Mouse (Mus musculus) spleen, postnatal 36 days (tissue): ENCODE results near the gene Gnb5.
A peak's percentile ranks its signal among the peaks of the same experiment; 100 is the strongest.

Experiments used
- DNase-seq, 2 experiments: peaks; one replicate each; pipeline ENCODE4 v3.0.0; 2022; ENCODE audit warnings: low spot score in 2 of 2, mixed read lengths in 1 of 2

The Gnb5 gene

DNA sequence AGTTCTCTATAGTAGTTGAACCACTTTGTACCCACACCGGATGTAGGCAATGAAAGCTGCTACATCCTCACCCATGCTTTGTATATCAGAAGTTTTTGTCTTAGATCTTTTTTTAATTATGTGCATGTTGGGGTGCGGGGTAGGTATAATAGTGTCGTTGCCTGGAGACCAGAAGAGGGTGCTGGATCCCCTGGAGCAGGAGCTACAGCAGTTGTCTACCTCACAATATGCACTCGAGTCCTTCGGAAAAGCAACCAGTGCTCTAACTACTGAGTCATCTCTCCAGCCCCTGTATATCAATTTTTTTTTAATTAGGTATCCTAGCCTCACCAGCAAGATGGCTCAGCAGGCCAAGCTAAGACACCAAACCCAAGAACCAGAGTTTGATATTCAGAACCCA lies 927 bp downstream of the Gnb5 start:
- DNase-seq, result no peak

GRCm38 (mm10) chr9:75308621-75309020 lies 2.5 kb downstream of the Gnb5 start:
- DNase-seq, result no peak

- peak; percentile 24 to 38 for DNase-seq
These were observed 5.9 kb downstream of the Gnb5 start for GRCm38 (mm10) chr9:75312008-75312407.

- no peak for DNase-seq
These were observed 7.2 kb downstream of the Gnb5 start for GRCm38 (mm10) chr9:75313138-75313831.

DNA sequence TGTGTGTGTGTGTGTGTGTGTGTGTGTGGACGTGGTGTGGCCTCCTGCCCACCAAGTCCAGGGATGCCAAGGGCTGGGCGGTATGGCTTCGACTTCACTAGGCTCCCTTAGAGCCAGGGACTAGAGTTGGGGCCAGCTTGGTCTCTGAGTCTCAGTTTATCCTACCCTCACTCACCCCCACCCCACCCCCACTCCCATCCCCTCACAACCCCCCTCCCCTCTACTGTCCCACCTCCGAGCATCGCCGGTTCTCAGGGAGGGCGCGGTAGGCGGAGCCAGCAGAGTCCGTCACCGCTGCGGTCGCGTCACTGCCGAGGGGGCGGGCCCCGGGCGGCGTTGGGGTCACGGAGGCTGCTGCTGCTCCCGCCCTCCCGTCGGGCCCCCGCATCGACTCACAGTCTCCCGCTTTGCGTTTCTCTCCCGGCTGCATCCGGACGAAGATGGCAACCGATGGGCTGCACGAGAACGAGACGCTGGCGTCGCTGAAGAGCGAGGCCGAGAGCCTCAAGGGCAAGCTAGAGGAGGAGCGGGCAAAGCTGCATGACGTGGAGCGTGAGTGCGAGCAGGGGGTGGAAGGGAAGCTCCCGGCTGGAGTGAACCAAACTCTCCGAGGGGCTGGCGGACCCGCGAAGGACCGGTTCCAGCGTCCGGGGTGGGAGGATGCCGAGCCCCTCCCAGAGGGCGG lies 7.9 kb downstream of the Gnb5 start:
- DNase-seq, result peak; percentile 56 to 58

- no peak for DNase-seq
These were observed 8.5 kb downstream of the Gnb5 start for GRCm38 (mm10) chr9:75314517-75315105.

- no peak for DNase-seq
These were observed 9.2 kb downstream of the Gnb5 start for GRCm38 (mm10) chr9:75315238-75315637.

DNA sequence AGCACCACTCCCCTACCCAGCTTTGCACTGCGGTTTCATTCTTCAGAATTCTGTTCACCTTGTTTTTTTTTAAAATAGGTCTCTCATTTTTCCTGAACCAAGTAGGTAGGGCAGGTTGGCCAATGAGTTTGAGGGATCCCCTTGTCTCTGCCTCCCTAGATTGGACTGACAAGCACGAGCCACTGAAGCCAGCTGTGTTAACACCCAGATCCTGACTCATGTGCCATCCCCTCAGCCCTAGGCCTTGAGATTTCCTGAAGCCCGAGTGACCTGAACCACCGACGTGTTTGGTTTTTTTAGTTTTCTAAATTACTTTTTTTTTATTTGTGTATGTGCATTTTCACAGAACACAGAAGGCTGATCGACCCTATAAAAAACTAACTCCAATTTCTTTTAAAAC lies 10.7 kb downstream of the Gnb5 start:
- DNase-seq, result no peak

- no peak for DNase-seq
These were observed 12.1 kb downstream of the Gnb5 start for GRCm38 (mm10) chr9:75318196-75318595.

DNA sequence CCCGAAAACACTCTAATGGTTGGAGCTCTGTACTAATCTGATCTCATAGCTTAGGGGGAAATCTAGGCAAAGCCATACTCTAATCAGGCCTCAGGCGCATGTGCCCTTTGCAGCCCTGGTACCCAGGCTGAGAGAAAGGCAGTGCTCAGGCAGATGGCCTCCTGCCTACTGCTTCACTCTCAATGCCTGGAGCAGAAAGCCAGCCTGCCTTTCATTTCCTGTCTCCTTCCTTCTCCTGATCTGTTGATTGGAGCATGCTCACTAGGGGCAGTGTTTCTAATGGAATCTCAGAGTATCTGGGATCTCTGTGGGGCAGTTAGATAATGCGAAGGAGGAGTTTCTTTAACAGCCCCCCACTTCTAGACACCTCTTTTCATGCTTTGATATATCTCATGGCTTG lies 13.3 kb downstream of the Gnb5 start:
- DNase-seq, result no peak

- DNase-seq, result no peak
These were observed 16.2 kb downstream of the Gnb5 start for GRCm38 (mm10) chr9:75322099-75322885.

GRCm38 (mm10) chr9:75328047-75328446 lies 22.0 kb downstream of the Gnb5 start:
- no peak for DNase-seq

GRCm38 (mm10) chr9:75330821-75331220 lies 24.7 kb downstream of the Gnb5 start:
- DNase-seq, result no peak

GRCm38 (mm10) chr9:75334440-75334839 lies 28.4 kb downstream of the Gnb5 start:
- DNase-seq, result no peak

DNA sequence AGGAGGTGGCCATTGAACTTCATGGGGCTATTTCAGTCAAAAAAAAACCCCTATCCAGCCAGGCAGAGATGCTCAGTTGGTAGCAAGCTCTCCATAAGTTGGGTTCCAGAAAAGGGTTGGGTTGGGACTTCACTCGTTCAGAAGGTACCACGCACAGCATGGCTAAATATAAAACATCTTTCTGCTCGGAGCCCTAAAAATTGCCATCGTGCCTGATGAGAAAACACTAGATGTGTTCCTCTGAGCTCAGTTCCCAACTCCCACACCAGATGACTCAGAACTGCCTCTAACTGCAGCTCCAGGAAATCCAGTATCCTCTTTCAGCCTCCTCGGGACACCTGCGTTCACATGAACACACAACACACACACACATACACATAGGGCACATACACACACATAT lies 31.9 kb downstream of the Gnb5 start:
- no peak for DNase-seq

- no peak for DNase-seq
These were observed 36.3 kb downstream of the Gnb5 start for GRCm38 (mm10) chr9:75342433-75342832.

GRCm38 (mm10) chr9:75347458-75347857 lies 41.4 kb downstream of the Gnb5 start, which contains the start of gene Bcl2l10:
Gene Bcl2l10 (plus strand): TSS chr9:75347758.
- DNase-seq, result no peak

DNA sequence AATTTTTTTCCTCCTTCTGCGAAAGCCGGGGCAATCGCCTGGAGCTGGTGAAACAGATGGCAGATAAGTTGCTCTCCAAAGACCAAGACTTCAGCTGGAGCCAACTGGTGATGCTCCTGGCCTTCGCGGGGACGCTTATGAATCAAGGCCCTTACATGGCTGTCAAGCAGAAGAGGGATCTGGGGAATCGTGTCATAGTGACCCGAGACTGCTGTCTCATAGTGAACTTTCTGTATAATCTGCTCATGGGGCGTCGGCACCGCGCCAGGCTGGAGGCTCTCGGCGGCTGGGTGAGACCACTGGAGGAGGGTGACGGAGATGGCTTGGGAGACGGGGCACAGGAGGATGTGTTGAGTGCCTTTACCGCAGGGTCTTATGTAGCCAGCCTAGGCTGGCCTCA lies 42.0 kb downstream of the Gnb5 start:
- no peak for DNase-seq

DNA sequence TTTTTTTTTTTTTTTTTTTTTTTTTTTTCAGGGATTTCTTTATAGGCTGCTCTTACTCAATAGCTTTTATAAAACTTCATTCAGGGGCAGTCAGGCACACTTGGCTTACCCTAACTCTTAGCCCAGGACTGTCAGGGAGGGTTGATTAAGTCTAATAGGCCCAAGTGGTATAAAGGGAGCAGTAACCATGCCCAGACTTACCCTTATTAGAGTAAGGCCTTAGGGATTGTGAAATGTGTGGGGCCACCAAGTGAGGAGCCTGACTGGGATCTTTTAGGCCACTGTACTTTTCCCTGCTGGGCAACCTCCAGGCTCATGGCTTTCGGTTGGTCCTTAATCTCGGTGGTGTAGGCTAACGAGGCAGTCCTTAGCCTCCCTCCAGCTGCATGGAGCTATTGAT lies 42.6 kb downstream of the Gnb5 start:
- DNase-seq, result no peak

- DNase-seq, result no peak
These were observed 47.0 kb downstream of the Gnb5 start for GRCm38 (mm10) chr9:75353094-75353493.

GRCm38 (mm10) chr9:75355783-75356182 lies 49.7 kb downstream of the Gnb5 start:
- no peak for DNase-seq

DNA sequence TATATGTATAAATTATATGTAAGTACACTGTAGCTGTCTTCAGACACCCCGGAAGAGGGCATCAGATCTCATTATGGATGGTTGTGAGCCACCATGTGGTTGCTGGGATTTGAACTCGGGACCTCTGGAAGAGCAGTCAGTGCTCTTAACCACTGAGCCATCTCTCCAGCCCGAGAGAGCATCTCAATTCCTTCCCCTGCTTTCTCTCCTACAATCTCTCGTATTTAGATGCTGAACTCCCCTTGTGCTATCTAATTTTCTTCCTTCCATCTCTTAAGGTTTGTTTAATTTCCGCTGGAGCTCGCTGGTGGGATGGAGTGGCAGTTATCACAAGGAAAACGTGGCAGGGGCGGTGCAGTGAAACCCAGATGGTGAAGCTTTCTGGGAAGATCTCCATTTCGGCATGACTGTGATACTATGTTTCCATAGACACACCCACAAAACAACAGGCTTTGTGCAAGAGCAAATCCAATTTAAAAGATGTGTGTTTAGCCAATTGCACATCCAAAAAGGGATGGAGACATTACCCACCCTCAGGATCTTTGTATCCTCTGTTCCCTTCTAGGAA lies 51.1 kb downstream of the Gnb5 start:
- no peak for DNase-seq
